Mouse (Mus musculus) cerebellum, adult (tissue): ENCODE data around the gene Enkur.

Experiments
- ATAC-seq: cut with Nextera tagmentation; 2 replicates; pipeline ENCODE4 v1.9.2; 2017; ENCODE audit warnings: mild to moderate bottlenecking, moderate library complexity, mixed read lengths; ENCODE audit not compliant: insufficient number of reproducible peaks, low FRiP score, low TSS enrichment

The Enkur gene

DNA sequence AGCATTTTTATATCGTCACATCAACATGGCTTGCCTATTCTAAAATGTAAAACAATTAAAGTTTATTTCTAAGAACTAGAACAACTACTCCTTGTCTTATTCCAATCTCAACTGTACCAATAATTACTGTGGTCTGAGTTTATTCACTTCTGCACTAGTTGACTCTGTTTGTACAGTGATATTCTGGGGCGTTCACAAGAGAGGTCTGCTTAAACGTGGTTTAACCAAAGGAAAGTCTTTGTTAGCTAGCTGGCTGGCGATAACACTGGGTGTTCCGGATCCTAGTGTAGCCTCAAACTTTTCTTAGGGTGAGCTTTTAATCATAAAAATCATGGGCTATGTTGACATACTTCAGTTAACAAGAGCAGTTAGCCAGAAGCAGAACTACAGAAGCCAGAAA is 9.9 kb downstream of the Enkur start:
- ATAC-seq: no peak

DNA sequence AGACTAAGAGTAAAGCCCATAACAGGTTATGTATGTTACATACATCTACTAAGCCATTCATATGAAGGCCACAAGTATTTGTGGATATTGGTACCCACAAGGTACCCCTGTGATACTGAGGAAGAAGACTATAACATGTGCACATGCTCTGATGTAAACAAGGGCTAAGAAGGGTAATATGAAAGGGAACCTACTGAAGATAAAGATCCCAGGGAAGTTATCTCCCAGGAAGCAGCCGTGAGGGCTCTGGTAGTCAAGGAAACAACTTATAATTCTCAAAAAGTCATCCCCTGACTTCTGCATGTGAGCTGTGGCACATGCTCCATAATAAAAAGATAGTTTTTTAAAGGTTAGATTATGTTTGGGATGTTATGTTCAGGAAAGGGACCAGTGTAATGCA is 13.9 kb downstream of the Enkur start:
- no peak for ATAC-seq

DNA sequence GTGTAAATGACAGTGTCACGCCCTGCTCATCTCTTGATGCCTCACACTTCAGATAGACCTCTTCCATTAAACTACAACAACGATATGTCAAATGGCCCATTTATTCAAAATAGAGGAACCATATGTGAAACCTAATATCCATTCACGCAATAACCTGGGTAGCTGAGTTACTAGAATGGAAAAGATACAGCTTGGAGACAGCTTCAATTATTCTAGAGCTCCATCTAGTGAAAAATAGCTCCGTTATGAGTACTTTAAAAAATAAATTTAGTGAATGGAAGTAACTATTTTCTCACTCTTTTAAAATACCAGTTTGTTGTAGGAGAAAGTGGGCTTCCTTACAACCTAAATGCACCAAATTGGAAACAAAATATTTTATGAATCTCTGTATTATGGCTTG is 16.6 kb downstream of the Enkur start:
- ATAC-seq: 0 out of 2 replicates have a peak, but pooled peaks have one; percentile 36

DNA sequence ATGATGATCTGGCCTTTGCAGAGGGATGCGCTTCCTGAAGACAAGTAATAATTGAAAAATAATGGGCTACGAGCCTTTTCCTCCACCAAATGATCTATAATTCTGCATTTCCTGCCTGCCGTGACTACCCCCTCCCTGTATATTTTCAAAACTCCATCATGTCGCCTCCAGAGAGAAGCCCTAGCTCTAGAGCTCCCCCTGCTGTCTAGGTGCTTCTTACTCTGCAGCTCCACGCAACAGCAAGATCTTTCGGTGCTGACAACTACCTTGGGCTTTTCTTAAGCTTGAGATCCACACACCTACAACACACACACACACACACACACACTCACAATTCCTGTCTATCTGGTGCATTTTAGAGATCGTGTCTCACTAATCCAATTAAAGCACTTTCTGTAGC is 17.6 kb downstream of the Enkur start:
- no peak for ATAC-seq

DNA sequence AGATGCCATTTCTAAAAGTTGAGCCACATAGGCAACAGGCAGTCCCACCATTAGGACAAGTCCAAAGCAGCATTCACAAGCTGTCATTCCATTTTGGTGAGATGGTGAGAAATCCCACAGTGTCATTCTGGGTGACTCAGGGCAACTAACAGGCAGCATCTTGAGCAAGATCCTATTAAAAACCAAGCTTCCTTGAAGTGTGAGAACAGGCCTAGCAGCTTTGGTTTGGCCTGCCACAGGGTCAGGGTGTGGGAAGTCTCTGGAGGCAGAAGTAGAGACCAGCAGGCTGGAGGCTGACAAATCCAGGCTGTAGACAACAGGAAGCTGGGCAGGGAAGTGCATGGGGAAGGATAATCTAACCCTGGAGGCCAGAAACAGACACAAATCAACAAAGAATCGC is 22.4 kb downstream of the Enkur start:
- ATAC-seq: no peak

DNA sequence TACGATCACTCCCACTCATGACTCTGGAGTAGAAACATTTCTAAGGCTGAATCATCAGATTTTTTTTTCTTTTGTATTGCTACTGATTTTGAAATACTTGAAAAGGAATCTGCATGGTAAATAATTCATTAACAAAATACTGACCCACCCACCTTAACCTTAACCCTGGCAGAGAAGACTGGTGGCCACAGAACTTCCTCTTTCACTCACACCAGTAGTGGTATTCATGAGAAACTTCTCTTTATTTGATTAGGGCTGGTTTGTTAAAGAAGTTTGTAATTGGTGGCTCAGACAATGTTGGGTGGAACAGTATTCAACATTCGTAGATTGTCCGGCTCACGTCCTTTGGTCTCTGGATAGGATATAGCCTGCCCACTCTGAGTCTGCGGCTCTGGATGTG is 26.0 kb downstream of the Enkur start:
- no peak for ATAC-seq

DNA sequence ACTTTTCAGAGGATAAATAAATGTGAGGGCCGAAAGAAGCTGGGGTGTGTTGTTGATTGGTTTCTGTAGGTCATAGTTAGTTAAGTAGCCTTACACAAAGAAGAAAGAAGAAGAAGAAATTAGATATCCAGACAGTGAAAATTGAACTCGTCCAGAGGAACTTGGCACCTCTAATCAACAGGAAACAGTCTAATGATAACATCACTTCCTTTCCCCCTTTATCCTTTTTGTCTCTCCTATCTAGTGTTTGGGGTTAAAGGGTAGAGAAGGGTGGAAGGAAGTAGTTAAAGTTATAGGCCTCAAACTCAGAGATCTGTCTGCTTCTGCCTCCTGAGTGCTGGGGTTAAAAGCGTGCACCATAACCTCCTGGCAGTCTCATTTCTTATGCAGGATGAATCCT is 32.4 kb downstream of the Enkur start:
- no peak for ATAC-seq

DNA sequence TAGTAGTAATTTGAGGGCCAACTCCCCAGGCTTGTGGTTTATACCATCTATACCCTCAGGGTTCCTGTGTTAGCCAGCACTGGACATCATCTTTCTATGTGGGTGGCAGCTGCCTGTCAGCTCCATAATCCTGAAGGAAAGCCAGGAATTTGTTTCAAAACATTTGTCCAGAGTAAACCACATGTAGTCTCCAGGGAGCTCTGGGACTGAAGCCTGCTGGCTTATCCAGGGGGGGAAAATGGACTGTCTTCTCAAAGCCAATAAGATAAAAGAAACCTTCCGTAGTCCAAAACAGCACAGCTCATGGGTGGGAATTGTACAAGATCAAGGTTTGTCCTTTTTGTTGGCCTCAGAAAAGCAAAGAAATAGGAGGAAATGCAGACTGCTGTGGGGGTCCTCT is 37.2 kb downstream of the Enkur start:
- ATAC-seq: no peak

DNA sequence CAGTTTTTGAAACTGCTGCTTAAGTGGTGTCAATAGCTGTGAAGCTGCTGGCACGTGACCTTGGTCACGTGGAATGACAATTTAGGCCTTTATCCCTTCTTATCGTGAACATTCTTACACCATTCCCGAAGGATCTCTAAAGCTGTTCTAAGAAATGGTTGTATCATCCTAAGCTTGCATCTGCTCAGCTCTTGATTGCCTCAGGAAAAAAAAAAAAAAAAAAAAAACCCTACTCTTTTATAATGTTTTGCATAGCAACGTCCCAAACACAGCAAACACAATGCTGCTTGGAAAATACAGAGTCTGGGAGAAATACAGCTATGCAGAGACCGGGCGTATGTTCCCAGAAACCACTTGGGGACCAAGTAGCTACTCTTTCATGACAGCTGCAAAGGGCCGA is 40.9 kb downstream of the Enkur start:
- no peak for ATAC-seq

DNA sequence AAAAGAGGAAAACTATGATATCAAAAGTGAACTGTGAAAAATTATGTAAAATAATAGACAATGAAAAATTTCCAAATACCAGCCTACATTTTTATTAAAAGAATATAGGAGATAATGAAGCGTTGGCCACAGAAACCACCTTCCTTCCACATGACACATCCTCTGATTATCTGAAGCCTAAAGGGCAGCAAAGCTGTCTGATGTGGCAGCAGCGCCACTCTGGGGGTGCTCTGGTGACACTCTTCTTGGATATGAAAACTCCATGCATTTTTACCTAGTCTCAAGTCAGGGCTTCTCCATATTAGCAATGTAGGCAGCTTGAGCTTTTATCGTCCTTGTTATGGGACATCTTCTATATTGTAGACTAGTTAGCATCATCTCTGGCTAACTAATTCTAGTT is 51.7 kb downstream of the Enkur start:
- no peak for ATAC-seq

DNA sequence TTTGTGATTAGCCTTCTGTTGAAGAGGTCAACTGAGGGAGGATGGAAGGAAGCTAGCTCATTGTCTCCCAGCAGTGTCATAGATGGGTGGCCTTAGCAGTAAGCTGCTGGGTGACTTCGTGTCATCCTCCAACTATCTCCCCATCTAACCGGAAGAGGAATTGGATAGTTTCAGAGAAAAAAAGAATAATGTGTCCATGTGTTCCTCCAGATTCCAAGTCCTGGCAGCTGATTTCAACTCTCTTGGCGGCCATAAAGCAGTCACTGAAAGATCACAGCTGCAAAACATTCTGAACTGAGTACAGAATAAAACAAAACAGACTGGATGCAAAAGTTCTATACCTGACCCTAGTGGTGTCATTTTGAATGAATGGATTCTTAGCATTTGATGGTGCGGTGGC is 58.0 kb downstream of the Enkur start:
- no peak for ATAC-seq

DNA sequence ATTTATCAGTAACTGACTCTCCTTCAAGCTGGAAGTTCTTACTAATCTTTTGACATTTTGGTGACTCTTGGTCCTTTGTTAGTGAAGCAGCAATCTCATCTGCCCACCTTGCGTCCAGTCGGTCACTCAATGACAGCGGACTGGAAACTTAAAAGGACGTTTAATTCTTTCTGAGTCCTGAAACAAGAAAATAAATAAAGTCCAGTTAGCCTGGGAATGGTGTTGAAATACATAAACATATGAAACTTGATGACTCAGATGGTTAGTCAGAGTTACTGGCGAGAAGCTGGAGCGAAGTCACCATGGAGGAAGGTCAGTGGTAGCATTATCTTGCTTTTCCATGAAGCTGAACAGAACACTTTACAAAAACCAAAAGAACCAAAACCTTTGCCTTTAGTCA is 58.7 kb downstream of the Enkur start:
- no peak for ATAC-seq

DNA sequence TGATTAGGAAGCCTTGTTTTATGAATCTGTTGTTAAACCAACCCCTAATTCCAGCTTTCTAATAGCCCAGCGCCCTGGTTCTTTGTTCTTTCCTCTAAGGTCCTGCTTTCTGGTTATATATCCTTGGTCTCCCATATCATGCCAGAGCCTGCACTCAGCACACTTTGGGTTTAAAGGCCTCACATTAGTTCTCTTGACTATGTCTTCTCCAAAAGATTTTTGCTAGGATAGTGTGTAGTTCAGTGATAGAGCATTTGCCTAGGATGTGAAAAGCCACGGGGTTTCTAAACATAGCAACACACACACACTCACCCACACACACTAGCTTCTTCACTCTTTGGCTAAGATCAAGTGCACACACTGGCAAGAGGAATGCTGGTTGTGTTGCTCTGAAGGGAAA is 62.5 kb downstream of the Enkur start:
- peak; percentile 33; the same call in 1 of the 2 replicates for ATAC-seq

DNA sequence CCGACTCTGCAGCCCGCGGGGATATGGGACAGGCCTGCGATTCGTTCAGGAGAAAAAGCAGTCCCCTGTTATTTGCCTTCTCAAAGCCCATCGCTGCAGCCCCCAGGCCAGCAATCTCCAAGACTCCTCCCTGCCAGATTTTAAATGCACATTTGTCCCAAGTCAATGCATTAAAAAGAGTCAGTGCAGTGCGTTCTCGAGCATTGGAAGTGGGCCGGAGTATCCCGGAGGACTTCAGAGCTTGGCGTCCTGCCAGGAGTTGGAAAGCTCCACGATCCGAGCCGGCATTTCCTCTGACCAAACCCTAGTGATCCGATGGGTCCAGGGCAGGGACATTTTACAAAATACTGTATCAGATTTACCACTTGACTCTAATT is 63.0 kb downstream of the Enkur start:
- ATAC-seq: peak; percentile 68

DNA sequence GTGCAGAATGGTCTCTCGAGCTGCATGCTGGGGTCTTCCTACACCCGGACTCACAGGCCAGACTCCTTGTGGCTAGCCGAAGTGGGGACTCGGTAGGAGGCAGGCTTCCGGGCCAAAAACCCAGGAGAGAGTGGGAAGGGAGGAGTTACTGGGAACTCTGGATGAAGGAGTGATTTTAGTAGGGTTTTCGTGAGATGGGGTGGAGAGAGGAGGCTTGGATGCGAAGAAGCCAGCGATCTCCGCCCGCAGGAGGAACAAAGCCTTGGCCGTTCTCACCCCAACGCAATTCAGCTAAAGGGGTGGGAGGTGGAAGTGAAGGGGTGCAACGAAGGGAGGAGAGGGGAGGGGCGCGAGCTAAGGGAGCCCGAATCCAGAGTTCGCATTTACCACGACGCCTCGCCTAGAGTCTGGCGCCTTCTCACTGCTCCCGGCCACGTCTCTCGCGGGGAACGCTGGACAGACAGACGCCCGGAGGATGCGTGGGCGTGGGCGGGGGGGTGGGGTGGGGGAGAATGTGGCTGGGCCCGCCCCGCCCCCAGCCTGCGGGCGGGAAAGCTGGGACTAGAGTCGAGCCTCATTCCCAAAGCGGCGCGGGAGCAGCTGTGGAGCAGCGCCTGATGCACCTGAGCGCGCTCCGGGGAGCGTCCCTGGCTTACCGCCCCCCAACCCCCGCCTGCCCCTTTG is 63.5 kb downstream of the Enkur start:
- peak; percentile 54 for ATAC-seq

DNA sequence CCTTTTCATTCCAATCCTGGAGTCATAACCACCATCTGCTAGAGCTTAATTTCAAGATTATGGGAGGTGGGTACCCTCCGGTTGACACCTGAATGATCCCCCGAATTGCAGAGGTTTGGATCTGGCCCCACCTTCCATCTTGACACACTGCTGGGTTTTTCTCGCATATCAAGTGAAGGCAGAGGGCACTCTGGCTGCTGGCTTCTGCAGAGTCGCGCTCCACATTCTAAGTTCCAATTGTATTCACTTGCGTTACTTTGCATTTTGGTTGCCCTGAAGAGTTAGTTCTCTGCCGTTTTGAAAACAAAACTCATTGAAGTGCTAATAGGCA is 64.0 kb downstream of the Enkur start:
- ATAC-seq: 0 out of 2 replicates have a peak, but pooled peaks have one; percentile 11
